Mouse (Mus musculus) liver, adult 2 months (tissue): ENCODE measurements at regions not wholly inside any gene's neighbourhood (a gene's known extent, or its start where the extent isn't known, plus 50 kb on each side); places are given as distances from the start of the nearest gene placed in this dataset.

Source experiments
- CTCF ChIP-seq: fragments of 200-500 bp; IDR thresholded peaks from 2 replicates; pipeline ENCODE4 v1.5.1; 2011; ENCODE audit warnings: low read depth, low read length, control low read depth
- POLR2A ChIP-seq: fragments of 200-500 bp; IDR thresholded peaks from 2 replicates; pipeline ENCODE4 v1.6.1; 2011; ENCODE audit warnings: low read length, control low read depth; ENCODE audit not compliant: insufficient read depth; ENCODE audit errors: extremely low read depth

- TF ChIP-seq CTCF (no peak), POLR2A (no peak)
These were observed 374.1 kb downstream of the Rprm start for GRCm38 (mm10) chr2:53711213-53711612.
